Mouse (Mus musculus): ENCODE measurements around the gene Tbx10. TPM values are rescaled to one million over a fixed set of nuclear protein-coding genes. Genes with fewer than 3 reads are reported as not detected.

Tbx10 gene
- polyA plus RNA-seq, 1 experiment: 0.02 TPM

DNA sequence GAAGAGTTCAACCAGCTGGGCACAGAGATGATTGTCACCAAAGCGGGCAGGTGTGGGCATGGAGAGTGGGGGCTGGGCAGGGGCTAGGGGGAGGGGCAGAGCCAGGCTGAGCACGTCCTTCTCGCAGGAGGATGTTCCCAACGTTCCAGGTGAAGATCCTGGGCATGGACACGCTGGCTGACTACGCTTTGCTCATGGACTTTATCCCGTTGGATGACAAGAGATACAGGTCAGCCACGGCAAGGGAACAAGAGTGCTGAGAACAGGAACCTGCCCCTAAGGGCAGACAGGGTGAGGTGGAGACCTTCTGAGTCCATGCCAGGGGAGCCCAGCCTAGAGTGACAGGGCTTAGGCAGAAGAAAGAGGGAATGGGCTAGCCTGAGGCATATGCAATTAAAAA lies 4.2 kb downstream of the Tbx10 start:
- Histone ChIP-seq H3K79me3 (ENCODE audit: low read depth) (no peaks in the 10 kb centered on the region), H3K79me2 (ENCODE audit: control insufficient read depth, insufficient read depth) (no peaks in the 10 kb centered on the region), H3K4me3 (ENCODE audit: insufficient read depth, poor library complexity, severe bottlenecking) (no peak overlapping the region), H3K36me3 (ENCODE audit: control insufficient read depth, insufficient read depth) (no peaks in the 10 kb centered on the region), H3ac (ENCODE audit: control insufficient read depth, insufficient read length, low read depth) (no peak overlapping the region), H3K27me3 (ENCODE audit: control insufficient read depth, insufficient read depth, insufficient read length) (peaks cover 18% of the 10 kb centered on the region)
- no peak for TF ChIP-seq CTCF (IDR thresholded peaks at IDR 0.05; ENCODE audit: control insufficient read depth, insufficient read depth, insufficient read length)

GRCm38 (mm10) chr19:3997231-3997630 lies 4.7 kb downstream of the Tbx10 start:
- Histone ChIP-seq H3K27me3 (ENCODE audit: control insufficient read depth, insufficient read depth, insufficient read length) (peaks cover 13% of the 10 kb centered on the region), H3ac (ENCODE audit: control insufficient read depth, insufficient read length, low read depth) (no peak overlapping the region), H3K79me3 (ENCODE audit: low read depth) (no peaks in the 10 kb centered on the region), H3K79me2 (ENCODE audit: control insufficient read depth, insufficient read depth) (no peaks in the 10 kb centered on the region), H3K36me3 (ENCODE audit: control insufficient read depth, insufficient read depth) (no peaks in the 10 kb centered on the region), H3K4me3 (ENCODE audit: insufficient read depth, poor library complexity, severe bottlenecking) (no peak overlapping the region)
- TF ChIP-seq CEBPB (IDR thresholded peaks at IDR 0.05; ENCODE audit: low read depth) (no peak), FOSL1 (IDR thresholded peaks at IDR 0.05; ENCODE audit: insufficient read depth, low read length, poor library complexity, severe bottlenecking) (no peak), CTCF (IDR thresholded peaks at IDR 0.05; ENCODE audit: control insufficient read depth, insufficient read depth, insufficient read length) (no peak), MYOG (IDR thresholded peaks at IDR 0.05; ENCODE audit: control insufficient read depth, extremely low read depth, insufficient read length) (no peak), USF1 (IDR thresholded peaks at IDR 0.05; ENCODE audit: low read depth) (no peak), MYOD1 (IDR thresholded peaks at IDR 0.05; ENCODE audit: control insufficient read depth, insufficient read length, low read depth) (no peak), MAX (IDR thresholded peaks at IDR 0.05) (no peak)

- no peak overlapping the region for H3ac ChIP-seq (ENCODE audit: control insufficient read depth, insufficient read length, low read depth)
- TF ChIP-seq CTCF (IDR thresholded peaks at IDR 0.05; ENCODE audit: control insufficient read depth, insufficient read depth, insufficient read length) (no peak), CEBPB (IDR thresholded peaks at IDR 0.05; ENCODE audit: low read depth) (no peak), FOSL1 (IDR thresholded peaks at IDR 0.05; ENCODE audit: insufficient read depth, low read length, poor library complexity, severe bottlenecking) (no peak), MYOD1 (IDR thresholded peaks at IDR 0.05; ENCODE audit: control insufficient read depth, insufficient read length, low read depth) (no peak), MAX (IDR thresholded peaks at IDR 0.05) (no peak)
- no peaks in the 10 kb centered on the region for H3K79me3 ChIP-seq (ENCODE audit: low read depth)
- peaks cover 2% of the 10 kb centered on the region for H3K27me3 ChIP-seq (ENCODE audit: control insufficient read depth, insufficient read depth, insufficient read length)
- no peaks in the 10 kb centered on the region for H3K36me3 ChIP-seq (ENCODE audit: control insufficient read depth, insufficient read depth)
- H3K4me3 ChIP-seq (ENCODE audit: insufficient read depth, poor library complexity, severe bottlenecking): no peak overlapping the region
- H3K79me2 ChIP-seq (ENCODE audit: control insufficient read depth, insufficient read depth): no peaks in the 10 kb centered on the region
Measured at GRCm38 (mm10) chr19:3998335-3998734, 5.8 kb downstream of the Tbx10 start.

DNA sequence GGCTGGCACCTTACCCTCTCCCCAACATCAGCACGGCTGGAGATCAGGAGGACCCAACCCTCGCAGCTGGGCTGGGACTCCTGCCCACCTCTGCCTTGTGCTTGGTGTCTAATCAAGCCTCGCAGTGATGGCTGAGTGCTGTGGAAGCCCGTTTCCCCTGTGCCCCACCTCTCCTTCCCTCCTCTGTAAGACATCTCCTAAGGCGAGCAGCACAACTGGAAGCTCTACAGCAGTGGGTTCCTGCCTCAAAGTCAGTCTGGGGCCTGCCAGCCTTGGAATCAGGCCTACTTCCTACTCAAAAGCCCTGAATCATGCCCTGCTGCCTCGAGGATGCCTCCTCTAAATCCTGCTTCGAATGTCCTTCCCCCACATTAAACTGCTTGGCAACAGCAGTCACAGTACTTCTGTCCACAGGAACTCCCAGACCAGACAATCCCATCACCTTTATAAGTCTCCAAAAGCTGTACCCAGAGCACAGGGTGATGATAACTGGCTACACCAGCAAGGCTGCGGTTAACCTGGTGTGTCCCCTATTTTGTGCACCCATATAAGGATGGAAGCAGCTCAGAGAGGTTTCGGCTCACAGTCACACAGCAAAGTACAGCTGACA lies 6.7 kb downstream of the Tbx10 start:
- Histone ChIP-seq H3K4me3 (ENCODE audit: insufficient read depth, poor library complexity, severe bottlenecking) (no peak overlapping the region), H3K36me3 (ENCODE audit: control insufficient read depth, insufficient read depth) (no peaks in the 10 kb centered on the region), H3K27me3 (ENCODE audit: control insufficient read depth, insufficient read depth, insufficient read length) (no peaks in the 10 kb centered on the region), H3K79me3 (ENCODE audit: low read depth) (no peaks in the 10 kb centered on the region), H3K79me2 (ENCODE audit: control insufficient read depth, insufficient read depth) (no peaks in the 10 kb centered on the region), H3ac (ENCODE audit: control insufficient read depth, insufficient read length, low read depth) (no peak overlapping the region)
- TF ChIP-seq MAX (IDR thresholded peaks at IDR 0.05) (no peak), MYOD1 (IDR thresholded peaks at IDR 0.05; ENCODE audit: control insufficient read depth, insufficient read length, low read depth) (no peak), CEBPB (IDR thresholded peaks at IDR 0.05; ENCODE audit: low read depth) (no peak), USF1 (IDR thresholded peaks at IDR 0.05; ENCODE audit: low read depth) (no peak), MYOG (IDR thresholded peaks at IDR 0.05; ENCODE audit: control insufficient read depth, extremely low read depth, insufficient read length) (no peak), CTCF (IDR thresholded peaks at IDR 0.05; ENCODE audit: control insufficient read depth, insufficient read depth, insufficient read length) (no peak), FOSL1 (IDR thresholded peaks at IDR 0.05; ENCODE audit: insufficient read depth, low read length, poor library complexity, severe bottlenecking) (no peak)

DNA sequence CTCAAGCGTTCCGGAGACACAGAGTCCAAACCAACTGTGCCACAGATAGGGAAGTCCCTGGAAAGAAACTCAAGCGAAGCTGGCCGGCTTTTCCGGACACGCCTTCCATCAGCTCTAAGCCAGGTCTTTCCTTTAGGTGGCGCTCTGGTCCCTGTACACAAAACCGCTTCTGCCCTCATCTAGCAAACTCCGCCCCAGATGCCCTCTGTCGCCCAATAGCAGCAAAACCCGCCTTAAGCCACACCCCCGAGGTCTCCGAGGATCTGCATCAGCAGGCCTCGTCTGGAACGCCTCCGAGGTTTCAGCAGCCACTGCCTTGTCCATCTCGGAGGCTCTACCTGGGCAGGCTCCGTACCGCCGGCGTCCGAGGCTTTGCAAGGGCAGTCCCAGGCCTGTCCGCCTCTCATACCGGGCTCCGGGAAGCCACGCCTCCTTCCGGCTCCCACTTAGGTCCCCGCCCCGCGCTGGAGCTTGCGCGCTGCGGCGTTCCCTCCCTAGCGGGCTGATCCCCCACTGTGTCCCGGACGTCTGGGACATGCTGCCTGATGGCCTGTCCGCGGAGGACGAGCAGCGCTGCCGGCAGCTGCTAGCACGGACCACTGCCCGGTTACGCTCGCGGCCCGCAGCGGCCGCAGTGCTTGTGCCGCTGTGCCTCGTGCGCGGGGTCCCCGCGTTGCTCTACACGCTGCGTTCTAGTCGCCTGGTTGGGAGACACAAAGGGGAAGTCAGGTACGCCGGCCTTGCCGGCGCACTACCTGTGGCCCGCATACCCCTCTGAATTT lies 7.8 kb downstream of the Tbx10 start, which contains the start of the genes Nudt8 and Gm49405:
Gene Nudt8, plus strand, starts transcription at position 462 of the 782 bp plus-strand sequence.
Gene Gm49405, plus strand, starts transcription at position 508 of the 782 bp plus-strand sequence.
- H3K79me3 ChIP-seq (ENCODE audit: low read depth): no peaks in the 10 kb centered on the region
- H3K27me3 ChIP-seq (ENCODE audit: control insufficient read depth, insufficient read depth, insufficient read length): no peaks in the 10 kb centered on the region
- peak within 1 kb of the TSS; percentile 69 for H3K4me3 ChIP-seq (ENCODE audit: insufficient read depth, poor library complexity, severe bottlenecking)
- peak within 1 kb of the TSS; percentile 76 for H3ac ChIP-seq (ENCODE audit: control insufficient read depth, insufficient read length, low read depth)
- peaks cover 2% of the 10 kb centered on the region for H3K36me3 ChIP-seq (ENCODE audit: control insufficient read depth, insufficient read depth)
- H3K79me2 ChIP-seq (ENCODE audit: control insufficient read depth, insufficient read depth): no peaks in the 10 kb centered on the region
- TF ChIP-seq FOSL1 (IDR thresholded peaks at IDR 0.05; ENCODE audit: insufficient read depth, low read length, poor library complexity, severe bottlenecking) (no peak), MAX (IDR thresholded peaks at IDR 0.05) (peak; percentile 53), MYOG (IDR thresholded peaks at IDR 0.05; ENCODE audit: control insufficient read depth, extremely low read depth, insufficient read length) (no peak), CTCF (IDR thresholded peaks at IDR 0.05; ENCODE audit: control insufficient read depth, insufficient read depth, insufficient read length) (peak; percentile 50), CEBPB (IDR thresholded peaks at IDR 0.05; ENCODE audit: low read depth) (no peak), USF1 (IDR thresholded peaks at IDR 0.05; ENCODE audit: low read depth) (no peak), MYOD1 (IDR thresholded peaks at IDR 0.05; ENCODE audit: control insufficient read depth, insufficient read length, low read depth) (no peak)

Measured in C2C12 (cell line).